Mouse (Mus musculus) spleen, embryonic (tissue): ENCODE results near the gene Gm21860.
"Not testable (repeated sequence)": the region's sequence is repeated elsewhere in the genome, so short reads cannot be mapped to it uniquely, and the experiment has no call there.

ENCODE experiments used
- CTCF ChIA-PET: fragments of 350-600 bp; sonication (Branson Sonifier 250); formaldehyde crosslinking; loops from one replicate; lab custom pipeline; 2022; lab: Charles Lee

Gm21860 gene

GRCm38 (mm10) chrY:90732101-90732542 lies 22.5 kb downstream of the Gm21860 start:
- CTCF ChIA-PET: not testable (repeated sequence)

DNA sequence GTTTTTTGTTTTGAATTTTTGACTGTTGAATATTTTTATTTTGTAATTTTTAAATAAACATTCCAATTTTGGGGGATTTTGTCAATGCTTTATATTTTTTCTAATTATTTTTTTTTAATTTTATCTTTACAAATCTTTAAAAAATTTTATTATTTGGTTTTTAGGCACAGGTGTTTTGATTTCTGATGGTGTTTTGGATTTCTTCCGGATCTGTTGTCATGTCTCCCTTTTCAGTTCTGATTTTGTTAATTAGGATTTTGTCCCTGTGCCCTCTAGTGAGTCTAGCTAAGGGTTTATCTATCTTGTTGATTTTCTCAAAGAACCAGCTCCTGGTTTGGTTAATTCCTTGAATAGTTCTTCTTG lies 23.0 kb downstream of the Gm21860 start:
- CTCF ChIA-PET: not testable (repeated sequence)

- CTCF ChIA-PET: not testable (repeated sequence)
These were observed 23.6 kb downstream of the Gm21860 start for GRCm38 (mm10) chrY:90730908-90731592.

GRCm38 (mm10) chrY:90729816-90730303 lies 24.8 kb downstream of the Gm21860 start:
- CTCF ChIA-PET: not testable (repeated sequence)

- CTCF ChIA-PET: not testable (repeated sequence)
These were observed 25.7 kb downstream of the Gm21860 start for GRCm38 (mm10) chrY:90728905-90729256.

DNA sequence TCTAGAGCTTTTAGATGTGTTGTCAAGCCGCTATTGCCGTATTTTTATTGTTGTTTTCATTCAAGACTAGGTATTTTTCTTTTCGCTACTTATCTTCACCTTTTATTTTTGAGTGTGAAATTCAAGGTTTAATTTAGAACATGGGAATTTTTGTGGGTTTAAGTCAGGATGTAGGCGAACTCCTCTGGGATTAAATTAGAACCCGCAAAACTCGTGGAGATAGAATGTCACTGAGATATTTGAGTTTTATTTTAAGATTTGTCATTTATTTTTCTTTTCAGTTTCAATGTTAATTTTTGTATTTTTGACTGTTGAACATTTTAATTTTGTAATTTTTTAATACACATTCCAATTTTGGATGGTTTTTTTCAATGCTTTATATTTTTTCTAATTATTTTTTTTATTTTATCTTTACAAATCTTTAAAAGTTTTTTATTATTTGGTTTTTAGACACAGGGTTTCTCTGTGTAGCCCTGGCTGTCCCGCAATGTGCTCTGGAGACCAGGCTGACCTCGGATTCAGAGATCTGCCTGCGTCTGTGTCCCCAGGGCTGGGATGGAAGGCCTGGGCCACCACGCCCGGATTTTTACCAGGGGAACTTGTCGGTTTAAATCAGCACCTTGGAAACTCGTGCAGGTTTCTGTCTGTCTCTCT lies 26.2 kb downstream of the Gm21860 start:
- CTCF ChIA-PET: not testable (repeated sequence)

- CTCF ChIA-PET: not testable (repeated sequence)
These were observed 27.3 kb downstream of the Gm21860 start for GRCm38 (mm10) chrY:90727121-90727908.

DNA sequence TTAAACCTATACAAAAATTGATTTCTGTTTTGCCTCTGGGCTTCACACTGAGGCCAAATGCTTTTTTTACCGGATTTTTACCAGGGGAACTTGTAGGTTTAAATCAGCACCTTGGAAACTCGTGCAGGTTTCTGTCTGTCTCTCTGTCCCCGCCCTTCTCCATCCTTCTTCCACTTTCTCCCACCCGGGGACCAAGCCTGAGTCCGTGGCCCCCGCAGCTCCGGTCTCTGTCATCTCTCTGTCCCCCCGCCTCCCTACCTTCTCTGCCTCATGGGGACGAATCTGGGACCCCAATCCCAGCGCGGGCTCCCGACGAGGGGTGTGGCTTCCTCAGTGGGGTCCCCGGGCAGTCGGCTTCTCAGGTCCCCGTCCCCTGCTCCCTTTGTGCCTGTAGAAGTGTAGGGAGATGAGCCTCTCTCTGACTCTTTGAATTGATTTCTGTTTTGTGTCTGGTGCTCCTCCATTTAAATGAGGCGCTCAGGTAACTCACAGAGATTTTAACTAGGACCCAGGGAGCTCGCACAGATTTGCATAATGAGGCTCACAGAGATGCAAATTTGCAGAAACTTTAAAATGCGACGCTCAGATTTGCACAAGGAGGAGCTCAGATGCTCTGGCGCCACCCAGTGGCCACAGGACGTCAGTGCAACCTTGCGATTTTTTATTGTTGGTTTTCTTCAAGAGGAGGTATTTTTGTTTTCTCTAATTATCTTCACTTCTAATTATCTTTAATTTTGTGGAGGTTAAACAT lies 28.7 kb downstream of the Gm21860 start:
- CTCF ChIA-PET: not testable (repeated sequence)

DNA sequence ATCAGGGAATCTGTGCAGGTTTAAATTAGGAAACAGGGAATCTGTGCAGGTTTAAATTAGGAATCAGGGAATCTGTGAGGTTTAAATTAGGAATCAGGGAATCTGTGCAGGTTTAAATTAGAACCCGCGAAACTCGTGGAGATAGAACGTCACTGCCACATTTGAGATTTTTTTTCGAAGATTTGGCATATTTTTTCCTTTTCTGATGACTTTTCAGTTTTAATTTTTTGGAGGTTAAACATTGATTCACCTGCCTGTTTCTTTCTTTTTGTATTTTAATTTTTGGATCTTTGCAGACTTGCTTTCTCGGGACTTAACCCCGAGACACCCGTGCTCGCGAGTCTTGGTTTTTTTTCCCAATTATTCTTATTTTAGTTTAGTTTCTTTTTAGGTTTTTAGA lies 29.5 kb downstream of the Gm21860 start:
- CTCF ChIA-PET: not testable (repeated sequence)

- CTCF ChIA-PET: not testable (repeated sequence)
These were observed 30.5 kb downstream of the Gm21860 start for GRCm38 (mm10) chrY:90724014-90724709.

GRCm38 (mm10) chrY:90723336-90723987 lies 31.2 kb downstream of the Gm21860 start:
- CTCF ChIA-PET: not testable (repeated sequence)

DNA sequence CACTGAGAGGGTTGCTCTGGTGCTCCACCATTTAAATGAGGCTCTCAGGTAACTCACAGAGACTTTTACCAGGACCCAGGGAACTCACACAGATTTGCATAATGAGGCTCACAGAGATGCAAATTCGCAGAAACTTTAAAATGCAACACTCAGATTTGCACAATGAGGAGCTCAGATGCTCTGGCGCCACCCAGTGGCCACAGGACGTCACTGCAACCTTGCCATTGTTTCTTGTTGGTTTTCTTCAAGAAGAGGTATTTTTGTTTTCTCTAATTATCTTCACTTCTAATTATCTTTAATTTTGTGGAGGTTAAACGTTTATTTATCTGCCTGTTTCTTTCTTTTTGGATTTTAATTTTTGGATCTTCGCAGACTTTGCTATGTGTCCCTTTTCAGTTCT lies 34.1 kb downstream of the Gm21860 start:
- CTCF ChIA-PET: not testable (repeated sequence)

DNA sequence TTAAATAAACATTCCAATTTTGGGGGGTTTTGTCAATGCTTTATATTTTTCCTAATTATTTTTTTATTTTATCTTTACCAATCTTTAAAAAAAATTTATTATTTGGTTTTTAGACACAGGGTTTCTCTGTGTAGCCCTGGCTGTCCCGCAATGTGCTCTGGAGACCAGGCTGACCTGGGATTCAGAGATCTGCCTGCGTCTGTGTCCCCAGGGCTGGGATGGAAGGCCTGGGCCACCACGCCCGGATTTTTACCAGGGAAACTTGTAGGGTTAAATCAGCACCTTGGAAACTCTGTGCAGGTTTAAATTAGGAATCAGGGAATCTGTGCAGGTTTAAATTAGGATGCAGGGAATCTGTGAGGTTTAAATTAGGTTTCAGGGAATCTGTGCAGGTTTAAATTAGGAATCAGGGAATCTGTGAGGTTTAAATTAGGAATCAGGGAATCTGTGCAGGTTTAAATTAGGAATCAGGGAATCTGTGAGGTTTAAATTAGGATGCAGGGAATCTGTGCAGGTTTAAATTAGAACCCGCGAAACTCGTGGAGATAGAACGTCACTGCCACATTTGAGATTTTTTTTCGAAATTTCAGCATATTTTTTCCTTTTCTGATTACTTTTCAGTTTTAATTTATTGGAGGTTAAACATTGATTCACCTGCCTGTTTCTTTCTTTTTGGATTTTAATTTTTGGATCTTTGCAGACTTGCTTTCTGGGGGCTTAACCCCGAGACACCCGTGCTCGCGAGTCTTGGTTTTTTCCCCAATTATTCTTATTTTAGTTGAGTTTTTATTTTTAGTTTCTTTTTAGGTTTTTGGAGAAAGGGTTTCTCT lies 35.0 kb downstream of the Gm21860 start:
- CTCF ChIA-PET: not testable (repeated sequence)

- CTCF ChIA-PET: not testable (repeated sequence)
These were observed 35.8 kb downstream of the Gm21860 start for GRCm38 (mm10) chrY:90718583-90719402.

GRCm38 (mm10) chrY:90718021-90718420 lies 36.6 kb downstream of the Gm21860 start:
- CTCF ChIA-PET: not testable (repeated sequence)

DNA sequence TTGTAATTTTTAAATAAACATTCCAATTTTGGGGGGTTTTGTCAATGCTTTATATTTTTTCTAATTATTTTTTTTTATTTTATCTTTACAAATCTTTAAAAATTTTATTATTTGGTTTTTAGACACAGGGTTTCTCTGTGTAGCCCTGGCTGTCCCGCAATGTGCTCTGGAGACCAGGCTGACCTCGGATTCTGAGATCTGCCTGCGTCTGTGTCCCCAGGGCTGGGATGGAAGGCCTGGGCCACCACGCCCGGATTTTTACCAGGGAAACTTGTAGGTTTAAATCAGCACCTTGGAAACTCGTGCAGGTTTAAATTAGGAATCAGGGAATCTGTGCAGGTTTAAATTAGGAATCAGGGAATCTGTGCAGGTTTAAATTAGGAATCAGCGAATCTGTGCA lies 37.1 kb downstream of the Gm21860 start:
- CTCF ChIA-PET: not testable (repeated sequence)
